Mouse (Mus musculus) cerebellum, postnatal 14 days (tissue): Measurements from ENCODE around the gene Cc2d2b.

Experiments used
- DNase-seq, 2 experiments: peaks; one replicate each; pipeline ENCODE4 v3.0.0; 2021; ENCODE audit warnings: mixed read lengths in 2 of 2

The Cc2d2b gene

DNA sequence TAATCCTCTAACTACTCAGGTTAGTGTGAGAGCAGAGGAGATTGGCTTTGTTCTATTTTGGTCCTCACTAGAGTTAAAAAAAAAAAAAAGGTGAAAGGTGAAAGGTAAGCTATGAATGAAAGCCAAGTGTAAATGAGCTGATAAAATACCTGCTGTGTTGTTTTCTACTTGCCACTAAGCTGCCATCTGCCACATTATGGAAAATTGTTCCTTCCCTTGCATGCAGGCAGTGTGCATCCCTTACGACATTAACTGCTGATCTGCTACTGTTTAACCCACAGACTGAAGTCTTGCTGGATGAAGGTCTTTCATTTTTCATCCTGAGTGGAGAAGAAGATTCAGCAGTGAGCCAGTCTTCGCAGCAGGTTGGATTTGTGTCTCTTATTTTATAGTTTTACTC lies 11.5 kb downstream of the Cc2d2b start:
- peak; percentile 28 to 68 for DNase-seq

DNA sequence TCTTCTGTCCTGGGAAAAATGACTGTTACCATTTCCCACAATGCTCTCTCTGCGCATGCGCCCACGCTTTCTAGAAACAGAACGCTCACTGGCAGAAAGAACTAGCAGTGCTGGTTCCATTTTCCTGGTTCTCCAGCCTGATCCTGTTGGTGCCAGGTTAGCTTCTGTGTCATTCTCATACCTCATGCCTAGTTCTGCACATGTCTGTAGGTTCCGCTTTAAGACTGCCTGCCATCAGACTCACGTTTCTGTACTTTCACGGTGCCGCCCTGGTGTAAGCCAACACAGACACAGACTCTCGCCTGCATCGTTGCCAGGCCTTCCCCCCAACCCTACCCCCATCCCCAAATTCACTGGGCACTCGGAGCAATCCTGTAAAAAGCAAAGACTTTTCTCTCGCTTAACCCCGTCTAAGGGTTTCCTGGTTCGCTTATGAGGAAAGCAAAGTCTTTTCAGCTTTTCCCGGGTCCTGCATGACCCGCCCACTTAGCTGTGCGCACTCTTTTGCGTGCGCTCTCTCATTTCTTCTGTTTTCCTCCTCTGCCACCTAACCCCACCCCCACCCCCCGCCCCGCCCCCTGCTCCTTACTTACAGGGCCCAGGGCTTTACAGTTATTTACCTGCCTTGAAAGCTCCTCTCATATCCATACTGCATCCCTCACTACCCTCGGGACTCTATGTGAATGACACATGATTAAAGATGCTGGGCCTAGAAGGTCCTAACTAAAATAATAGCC lies 13.6 kb downstream of the Cc2d2b start:
- no peak for DNase-seq

DNA sequence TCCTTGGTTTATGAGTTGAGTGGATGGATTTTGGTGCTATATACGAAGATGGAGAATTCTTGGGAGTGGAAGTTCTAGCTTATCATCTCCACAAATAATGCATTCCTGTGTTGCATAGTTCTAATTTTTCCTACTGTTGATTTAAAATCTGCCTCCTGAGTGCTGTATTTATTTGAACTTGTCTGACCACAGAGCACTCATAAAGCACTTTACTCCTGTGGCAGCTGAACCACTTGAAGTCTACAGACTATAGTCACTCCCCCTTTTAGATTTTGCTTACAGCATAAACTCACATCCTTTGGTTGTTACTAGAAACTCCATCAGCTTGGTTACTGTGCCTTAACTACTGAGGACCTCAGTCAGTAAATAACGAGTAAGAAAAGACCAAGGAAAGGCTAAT lies 18.6 kb downstream of the Cc2d2b start:
- no peak for DNase-seq

DNA sequence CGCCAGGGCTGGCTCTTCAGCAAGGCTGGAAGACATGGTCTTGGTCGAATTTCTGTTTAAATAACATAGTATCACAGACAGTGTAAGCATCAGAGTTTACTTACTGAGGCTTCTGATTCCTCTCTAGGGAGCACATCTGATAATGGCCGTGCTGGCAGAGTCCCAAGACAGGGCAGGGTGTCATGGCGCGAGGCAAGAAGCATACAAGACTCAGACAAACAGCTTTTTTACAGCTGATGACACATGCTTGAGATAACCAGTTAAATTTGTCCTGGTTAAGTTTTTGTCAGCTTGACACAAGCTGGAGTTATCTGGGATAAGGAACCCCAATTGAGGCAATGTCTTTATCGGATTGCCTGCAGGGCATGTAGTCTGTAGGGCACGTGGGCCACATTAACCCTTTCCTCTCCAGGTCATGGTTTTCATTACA lies 20.8 kb downstream of the Cc2d2b start:
- DNase-seq: no peak

DNA sequence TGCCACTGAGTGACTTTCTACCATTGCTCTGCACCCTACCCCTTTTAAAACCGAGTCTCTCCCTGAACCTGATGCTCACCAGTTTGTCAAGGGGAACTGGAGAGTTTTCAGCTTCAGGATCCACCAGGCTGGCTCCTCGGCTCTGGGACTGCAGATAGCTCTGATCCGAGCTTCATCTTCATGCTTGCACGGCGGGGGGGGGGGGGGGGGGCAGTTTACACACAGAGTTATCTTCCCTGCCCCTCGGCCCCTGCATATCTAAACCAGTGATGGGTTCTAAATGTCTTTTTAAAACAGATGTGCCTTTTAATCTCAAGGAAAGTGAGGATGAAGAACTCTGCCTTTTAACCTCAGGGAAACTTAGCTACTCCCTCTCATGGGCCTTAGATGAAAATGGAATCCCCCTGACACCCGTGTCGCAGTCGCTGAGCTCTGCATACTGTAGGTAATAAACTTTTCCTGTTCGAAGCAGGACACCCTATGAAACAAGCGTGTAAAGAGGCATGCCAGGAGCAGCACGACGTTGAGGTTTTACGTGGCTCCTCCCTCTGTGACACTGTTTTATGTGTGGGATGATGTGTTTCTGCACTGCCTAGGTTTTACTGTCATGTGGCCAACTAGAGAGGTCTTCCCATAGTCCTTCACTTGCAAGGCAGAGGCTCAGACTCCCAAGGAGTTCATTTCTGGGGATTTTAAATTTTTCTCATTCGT lies 39.6 kb downstream of the Cc2d2b start:
- no peak for DNase-seq

DNA sequence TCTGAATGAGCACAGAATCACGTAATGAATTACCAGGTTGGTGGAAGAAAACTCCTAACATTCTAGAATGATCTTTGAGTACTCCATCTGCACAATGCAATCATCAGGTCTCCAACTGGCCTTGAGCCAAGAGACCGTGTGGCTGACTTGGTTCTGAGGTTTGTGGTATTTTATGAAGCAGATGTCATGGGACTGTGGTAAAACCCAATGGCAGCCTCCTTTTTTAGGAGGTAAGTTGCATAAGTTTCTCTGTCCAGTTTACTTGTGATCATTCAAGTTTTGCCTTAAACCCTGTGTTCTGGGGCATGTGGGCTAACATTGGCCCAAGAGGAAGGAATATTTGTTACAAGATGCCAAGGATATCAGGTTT lies 40.1 kb downstream of the Cc2d2b start:
- DNase-seq: peak; percentile 33 to 42

DNA sequence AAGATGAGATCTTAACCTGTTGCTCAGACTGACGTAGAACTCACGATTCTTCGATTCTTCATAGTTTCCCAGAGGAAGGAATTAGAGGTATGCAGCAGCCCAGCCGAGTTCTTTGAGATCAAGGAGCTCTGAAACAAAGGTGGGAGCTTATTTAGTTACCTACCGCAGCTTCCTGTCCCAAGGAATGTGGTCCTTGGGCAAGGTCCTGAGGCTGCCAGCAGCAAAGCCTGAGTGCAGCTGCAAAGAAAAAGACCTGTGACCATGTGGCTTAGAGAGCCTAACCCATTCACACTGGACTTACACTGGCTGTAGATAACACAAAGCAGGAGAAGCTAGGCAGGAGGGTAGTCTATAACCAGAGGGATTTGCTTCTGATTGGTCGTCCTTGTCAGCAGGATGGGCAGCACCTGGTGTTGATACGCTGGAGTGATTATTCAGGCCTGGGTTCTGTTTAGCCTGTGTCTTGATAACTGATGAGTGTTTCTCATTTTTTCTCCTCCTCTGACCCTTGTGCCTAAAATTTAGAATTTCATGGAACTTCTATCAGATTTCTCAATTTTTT lies 56.7 kb downstream of the Cc2d2b start:
- no peak for DNase-seq

DNA sequence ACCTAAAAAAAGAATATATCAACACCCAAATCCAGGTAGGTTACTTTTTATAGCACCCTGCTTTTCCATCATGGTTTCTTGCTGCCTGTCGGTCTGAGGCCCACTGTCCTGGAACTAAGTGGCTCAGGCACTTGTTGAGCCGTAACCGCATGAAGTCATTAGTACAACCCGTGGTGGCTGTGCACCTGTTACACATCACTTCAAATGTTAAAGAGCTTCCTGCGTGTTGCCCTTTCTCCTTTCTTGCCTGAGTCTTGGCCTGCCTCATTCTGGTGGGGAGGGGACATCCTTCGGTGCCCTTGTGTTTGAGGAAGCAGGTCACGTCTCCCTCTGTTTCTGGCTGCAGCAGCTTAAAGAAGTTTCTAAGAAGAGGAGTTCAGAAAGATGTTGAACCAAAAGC lies 61.3 kb downstream of the Cc2d2b start:
- DNase-seq: no peak

DNA sequence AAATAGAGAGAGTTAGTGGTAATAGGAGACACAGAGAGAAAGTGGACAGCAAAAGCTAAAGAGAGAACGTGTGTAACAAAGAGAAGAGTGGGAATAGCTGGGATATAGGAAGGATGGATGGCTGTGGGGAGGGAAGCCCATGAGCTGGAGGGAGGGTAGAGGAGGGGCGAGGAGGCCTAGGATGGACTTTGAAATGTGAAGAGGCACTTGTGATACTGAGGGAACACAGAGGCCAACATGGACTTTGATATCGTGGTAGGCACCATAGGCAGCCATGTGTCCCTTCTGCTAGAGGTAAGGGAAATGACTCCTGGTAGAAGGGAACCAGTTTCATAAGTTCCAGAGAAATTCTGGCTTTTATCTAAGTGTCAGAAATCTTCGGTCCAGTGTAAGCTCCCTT lies 63.3 kb downstream of the Cc2d2b start:
- no peak for DNase-seq

DNA sequence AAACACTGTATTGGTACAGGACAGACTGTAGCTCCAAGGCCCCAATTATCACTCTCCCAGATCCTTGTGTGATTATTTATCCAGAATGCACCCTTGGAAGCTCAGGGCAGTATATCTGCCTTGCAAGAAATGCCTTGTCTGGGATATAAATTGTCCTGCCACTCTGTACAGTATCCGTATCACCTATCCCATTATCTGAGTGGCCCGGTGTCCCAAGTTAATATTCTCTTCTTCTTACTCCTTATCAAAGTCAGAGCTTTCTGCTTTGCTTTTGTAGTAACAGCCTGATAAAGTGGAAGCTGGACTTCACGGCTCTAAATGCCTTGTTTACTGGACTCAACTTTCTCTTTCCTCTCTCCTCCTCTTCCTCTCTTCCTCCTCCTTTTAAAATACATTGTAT lies 64.2 kb downstream of the Cc2d2b start:
- DNase-seq: no peak

DNA sequence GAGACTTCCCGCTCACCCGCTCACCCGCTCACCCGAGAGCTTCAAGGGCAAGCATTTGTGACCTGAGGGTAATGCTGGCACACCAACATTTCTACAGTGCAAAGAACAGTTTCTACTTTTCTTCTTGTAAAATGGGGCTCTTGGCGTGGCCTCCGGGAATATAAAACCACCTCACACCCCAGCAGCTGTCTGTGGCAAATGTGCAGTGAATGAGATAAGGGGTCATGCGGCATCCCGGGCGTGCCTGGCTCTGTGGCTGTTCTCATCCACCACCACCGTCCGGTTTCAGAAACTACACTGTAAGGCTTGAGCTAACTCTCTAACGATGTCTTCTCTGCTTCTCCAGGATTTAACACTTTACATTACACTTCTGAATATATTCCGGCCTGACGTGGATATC lies 64.8 kb downstream of the Cc2d2b start:
- no peak for DNase-seq

DNA sequence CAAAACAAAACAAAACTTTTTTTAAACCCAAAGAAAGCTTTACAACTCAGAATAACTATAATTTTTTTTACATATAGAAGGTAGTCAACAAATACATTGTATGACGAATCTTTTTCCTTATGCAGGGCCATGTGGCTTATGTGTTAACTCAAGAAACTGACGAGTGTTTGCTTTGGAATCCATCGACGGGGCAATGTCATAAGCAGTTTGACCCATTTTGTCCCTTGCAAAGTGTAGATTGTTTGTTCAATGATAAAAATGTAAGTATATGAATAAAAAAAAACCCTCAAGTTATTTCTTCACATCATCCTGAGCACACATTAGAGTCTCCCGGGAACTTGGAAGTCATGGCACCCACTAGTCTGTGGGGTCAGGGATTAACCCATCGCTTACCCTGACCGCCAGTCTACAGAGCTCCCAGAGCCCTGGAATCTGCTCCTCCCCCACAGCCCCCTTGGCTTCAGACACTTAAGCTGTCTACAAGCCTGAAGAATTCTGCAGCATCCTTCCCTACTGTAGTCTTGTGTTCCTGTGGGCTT lies 67.2 kb downstream of the Cc2d2b start:
- DNase-seq: no peak

DNA sequence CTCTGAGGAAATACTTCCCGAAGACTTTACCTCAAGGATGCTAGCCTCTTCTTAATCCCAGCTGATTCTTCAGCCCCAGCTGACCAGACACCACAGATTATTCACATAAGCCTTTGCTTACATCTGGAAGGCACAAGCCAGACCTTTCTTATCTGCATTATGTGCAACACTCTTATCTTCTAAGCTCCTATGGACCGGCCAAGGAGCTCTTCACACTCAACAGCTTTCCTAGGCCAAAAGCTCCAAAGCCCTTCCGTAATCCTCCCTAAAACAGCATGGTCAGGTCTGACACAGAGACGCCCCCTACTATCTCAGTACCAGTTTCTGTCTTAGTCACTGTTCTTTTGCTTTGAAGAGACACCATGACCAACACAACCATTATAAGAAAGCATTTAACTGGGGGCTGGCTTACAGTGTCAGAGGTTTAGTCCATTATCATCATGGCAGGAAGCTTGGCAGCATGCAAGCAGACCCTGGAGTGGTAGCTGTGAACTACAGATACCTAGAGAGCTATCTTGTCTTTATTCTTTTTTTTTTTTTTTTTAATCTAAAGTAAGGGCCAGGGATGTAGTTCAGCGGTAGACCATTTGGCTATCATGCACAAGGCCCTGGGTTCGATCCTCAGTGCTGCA lies 69.5 kb downstream of the Cc2d2b start:
- DNase-seq: no peak

DNA sequence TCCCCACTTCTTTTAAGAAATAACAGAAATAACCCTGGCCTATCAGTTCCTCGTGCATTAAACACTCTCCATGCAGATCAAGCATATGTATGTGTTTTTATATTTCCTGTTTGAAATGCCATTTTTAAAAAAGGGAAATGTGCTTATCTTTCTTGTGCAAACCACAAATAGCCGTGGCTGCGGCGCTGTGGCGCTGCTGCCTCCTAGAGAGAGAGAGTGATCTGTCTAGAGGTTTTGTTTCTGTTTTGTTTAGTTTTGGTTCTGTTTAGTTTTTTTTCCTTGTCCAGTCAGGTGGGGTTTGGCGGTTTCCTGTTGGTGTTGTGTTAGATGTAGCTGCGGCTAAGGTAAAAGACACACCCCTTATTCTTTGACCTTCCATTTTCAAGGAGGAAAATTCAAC lies 70.2 kb downstream of the Cc2d2b start:
- no peak for DNase-seq

DNA sequence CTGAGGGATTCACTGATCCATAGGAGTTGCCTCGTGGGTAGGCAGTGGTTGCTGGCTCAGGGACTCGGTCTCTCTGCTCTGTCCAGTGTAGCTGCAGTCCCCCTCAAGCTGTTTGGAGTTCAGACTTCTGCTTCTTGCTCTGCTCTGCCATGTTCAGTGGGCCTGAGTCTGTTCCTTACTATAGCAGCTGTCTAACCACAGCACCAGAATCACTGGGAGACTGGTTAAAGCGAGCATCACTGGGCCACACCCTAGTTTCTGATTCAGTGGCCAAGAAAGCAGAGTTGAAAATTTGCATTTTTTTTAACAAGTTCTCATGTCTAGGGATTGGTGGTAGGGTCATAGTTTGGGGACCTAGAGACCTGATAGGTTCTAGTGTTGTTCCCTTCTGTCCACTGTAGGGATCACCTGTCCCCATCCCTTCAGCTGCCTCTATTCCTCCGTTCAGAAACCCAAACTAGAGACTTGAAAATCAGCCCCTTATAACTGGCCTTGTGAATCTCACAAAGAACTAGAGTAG lies 72.8 kb downstream of the Cc2d2b start:
- DNase-seq: no peak

DNA sequence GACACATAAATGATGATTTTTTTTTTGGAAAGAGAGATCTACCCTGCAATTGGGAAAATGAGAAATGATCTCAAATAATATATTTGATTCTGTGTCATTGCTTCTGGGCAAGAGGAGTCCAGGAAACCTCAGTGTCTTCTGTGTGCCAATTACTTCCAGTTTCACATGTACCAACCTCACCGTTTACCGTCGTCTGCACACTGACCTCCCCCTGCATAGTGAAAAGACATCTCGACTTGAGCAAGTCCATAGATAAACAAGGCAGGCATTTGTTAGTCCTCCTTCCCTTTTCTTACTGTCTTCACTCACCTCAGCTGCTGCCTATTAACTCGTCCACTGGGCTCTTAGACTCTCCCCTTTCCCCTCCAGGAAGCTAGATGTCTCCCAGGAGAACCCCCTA lies 77.1 kb downstream of the Cc2d2b start:
- no peak for DNase-seq

DNA sequence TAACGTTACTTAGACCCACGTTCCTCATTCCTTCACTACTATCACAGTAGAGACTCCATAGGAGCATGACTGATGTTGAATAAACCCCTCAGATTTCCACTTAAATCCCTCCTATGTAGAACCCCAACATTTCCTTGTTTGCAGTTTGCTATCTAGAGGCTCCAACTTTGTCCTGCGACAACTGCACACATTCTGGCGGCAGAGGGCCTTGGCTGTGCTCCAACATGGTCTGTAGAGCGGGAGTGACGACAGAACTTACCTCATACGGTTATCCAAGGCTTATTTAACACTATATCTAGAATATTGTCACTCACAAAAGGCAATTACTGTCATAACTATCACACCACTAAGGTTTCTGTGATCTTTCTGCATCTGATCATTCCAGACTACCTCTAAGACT lies 78.2 kb downstream of the Cc2d2b start:
- DNase-seq: no peak

DNA sequence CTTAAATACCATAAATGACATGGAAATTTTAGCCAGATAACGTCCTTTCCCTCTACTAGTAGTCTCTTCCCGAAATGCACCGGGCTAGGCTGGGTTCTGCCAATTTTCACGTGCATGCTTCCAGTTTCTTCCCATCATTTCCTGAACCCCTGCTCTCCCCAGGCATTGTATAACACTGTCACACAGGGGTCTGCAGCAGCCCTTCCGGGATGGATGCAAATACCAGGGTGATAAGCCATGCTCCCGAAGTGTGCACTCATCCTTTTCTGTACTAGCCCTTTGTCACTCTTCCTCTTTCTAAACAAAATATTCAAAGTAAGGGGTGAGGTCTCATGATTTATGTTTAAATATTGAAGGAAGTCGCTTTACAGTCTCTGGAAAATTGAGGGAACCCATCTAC lies 81.6 kb downstream of the Cc2d2b start:
- peak in 1 of 2 experiments; percentile 14 for DNase-seq

DNA sequence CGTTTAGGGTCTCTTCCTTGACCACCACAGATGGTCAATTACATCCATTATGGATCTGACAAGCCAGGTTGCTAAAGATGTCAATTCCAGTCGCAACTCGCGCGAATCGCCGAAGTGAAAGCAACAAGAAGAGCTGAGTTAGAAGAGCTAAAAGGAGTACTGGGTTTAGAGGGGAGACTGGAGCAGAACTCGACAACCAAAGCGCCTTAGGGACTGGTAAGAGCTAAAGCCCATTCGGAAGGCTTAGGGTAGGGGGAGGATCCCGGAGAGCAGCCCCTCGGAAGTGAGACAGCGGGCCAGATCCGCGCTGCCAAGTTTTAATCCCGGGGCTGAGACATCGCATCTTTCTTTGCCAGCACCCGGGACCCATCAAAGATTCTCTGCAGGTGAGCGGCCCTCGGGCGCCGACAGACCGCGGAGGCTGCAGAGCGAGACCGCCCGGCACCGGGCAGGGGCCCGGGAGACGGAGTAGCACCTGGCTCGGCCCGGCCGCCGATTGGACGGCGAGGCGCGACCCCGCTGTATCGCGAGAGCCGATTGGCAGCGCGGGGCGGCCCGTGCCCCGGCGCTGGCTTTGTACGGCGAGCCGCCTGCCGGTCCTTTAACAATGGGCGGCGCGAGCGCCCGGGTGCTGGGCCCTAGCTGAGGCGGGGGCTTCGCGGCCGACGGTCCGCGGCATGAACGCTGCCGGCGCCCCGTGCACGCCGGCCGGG lies 82.3 kb downstream of the Cc2d2b start, which contains the start of gene Ccnj:
Gene Ccnj, plus strand, starts transcription at position 577 of the 713 bp plus-strand sequence.
- DNase-seq: peak; percentile 93 to 98

DNA sequence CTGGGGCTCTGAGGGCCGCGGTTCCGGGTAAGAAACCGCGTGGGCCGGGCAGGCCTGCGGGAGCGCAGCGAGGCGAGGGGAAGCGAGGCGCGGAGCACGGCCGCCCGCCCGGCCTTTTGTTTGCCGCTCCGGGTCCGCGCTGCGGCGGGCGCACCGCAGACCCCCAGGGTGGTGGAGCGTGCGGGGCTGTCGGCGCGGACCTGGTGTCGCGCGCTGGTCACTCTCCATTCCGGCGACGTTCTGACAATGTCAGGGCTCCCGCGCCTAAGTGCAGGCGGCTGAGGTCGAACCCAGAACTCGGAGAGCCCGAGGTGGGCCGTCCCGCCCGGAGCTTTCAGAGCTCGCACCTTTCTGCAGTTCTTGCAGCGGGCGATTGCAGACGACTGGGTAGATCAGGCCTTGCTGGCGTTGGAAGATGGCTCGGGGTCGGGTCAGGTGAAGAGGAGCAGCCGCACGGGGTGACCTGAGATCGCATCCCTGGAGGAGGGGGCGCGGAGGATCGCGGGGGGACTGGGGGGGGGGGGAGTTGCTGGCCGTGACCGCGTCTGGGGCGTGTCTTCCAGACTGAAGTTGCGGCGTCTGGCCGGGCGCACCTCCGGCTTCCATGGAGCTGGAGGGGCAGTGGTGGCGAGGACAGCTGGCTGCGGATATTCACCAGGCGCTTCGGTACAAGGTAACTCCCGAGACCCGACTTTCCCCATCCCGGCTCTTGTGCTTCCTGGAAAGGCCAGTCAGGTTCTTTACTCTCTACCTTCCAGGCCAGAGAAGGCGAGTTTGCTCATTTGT lies 83.1 kb downstream of the Cc2d2b start:
- peak; percentile 42 to 61 for DNase-seq

DNA sequence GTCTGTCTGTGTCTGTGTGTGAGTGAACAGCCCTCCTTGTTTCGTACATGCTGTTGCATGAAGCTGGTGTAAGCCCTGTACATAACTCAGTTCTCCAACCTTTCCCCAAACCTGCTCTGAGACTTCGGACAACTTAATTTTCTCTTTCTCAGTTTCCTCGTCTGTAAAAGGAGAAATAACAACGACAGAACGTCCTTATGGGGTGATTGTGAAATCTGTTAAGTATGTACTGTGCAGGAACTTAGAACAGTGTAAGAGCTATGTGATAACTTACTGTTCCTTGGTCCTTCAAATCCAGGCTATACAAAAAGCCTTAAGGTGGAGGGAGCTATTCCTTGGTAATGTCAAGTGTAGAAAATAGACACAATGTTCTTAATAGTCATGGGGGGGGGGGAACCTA lies 83.8 kb downstream of the Cc2d2b start:
- DNase-seq: no peak

DNA sequence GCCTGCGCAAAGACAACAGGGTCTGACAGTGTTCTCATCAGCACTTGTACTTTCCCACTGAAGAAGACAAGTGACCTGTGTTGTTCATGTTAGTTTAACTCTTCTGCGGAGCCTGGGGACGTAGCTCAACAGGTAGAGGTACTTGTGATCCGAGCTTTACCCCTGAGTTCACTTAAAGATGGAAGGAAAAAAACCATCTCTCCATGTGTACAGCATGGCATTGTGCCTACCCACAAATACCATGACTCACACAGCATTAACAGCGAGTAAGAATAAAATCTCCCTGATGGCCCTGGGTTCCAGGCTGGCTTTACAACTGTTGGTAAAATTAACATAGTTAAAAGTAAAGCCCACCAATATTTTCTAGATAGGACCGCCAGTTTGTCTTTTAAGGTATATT lies 85.9 kb downstream of the Cc2d2b start:
- no peak for DNase-seq
